Mouse (Mus musculus) ES-Bruce4 (cell line): ENCODE results near the gene Slc25a31. TPM values are rescaled to one million over a fixed set of nuclear protein-coding genes. Genes with fewer than 3 reads are reported as not detected.

ENCODE experiments used
- H3K27ac ChIP-seq: 2 replicates; pipeline ENCODE4 v1.5.1; 2012; ENCODE audit warnings: low read length, inconsistent platforms; ENCODE audit not compliant: insufficient read depth
- H3K27me3 ChIP-seq: 2 replicates; pipeline ENCODE4 v1.6.1; 2012; ENCODE audit warnings: mild to moderate bottlenecking, low read length, inconsistent platforms; ENCODE audit not compliant: control insufficient read depth, poor library complexity, insufficient read depth, severe bottlenecking
- H3K36me3 ChIP-seq: 2 replicates; pipeline ENCODE4 v1.6.1; 2012; ENCODE audit warnings: inconsistent platforms, mild to moderate bottlenecking, low read length, moderate library complexity; ENCODE audit not compliant: control insufficient read depth, poor library complexity, insufficient read depth, severe bottlenecking
- H3K4me1 ChIP-seq: one replicate; pipeline ENCODE4 v1.8.1; 2011; ENCODE audit warnings: low read length; ENCODE audit not compliant: control insufficient read depth, insufficient read depth
- H3K4me3 ChIP-seq: 2 replicates; pipeline ENCODE4 v1.5.1; 2011; ENCODE audit warnings: low read depth, mild to moderate bottlenecking, low read length
- H3K9ac ChIP-seq: 2 replicates; pipeline ENCODE4 v1.6.1; 2012; ENCODE audit warnings: low read depth, mild to moderate bottlenecking, inconsistent platforms; ENCODE audit not compliant: poor library complexity, severe bottlenecking
- H3K9me3 ChIP-seq: replicated peaks from 2 replicates; pipeline ENCODE4 v1.6.1; 2012; ENCODE audit warnings: mild to moderate bottlenecking, low read length, inconsistent platforms; ENCODE audit not compliant: control insufficient read depth, poor library complexity, insufficient read depth, severe bottlenecking
- CTCF ChIP-seq: IDR thresholded peaks from one replicate; pipeline ENCODE4 v1.8.1; 2011; ENCODE audit warnings: low read depth, low read length
- EP300 ChIP-seq: IDR thresholded peaks from 2 replicates; pipeline ENCODE4 v1.6.1; 2011; ENCODE audit warnings: low read depth, low read length; ENCODE audit not compliant: insufficient read depth
- POLR2A ChIP-seq: IDR thresholded peaks from one replicate; pipeline ENCODE4 v1.8.1; 2011; ENCODE audit warnings: low read length; ENCODE audit not compliant: insufficient read depth
- polyA plus RNA-seq: library from polyadenylated mRNA; stranded (reverse); fragments of >200 nt; gene quantifications from 2 replicates; pipeline ENCODE4 v1.2.4, GENCODE M21; 2011; ENCODE audit warnings: low read depth; ENCODE audit not compliant: missing spikeins, insufficient read depth, insufficient read length

Gene Slc25a31
- polyA plus RNA-seq, 1 experiment, result not detected

- Histone ChIP-seq H3K4me1 (no peaks in the 10 kb centered on the region), H3K9ac (no peak overlapping the region), H3K4me3 (no peak overlapping the region), H3K27me3 (no peaks in the 10 kb centered on the region), H3K27ac (no peak overlapping the region), H3K36me3 (no peaks in the 10 kb centered on the region), H3K9me3 (no peaks in the 10 kb centered on the region)
- TF ChIP-seq POLR2A, result no peak
- no peak for TF ChIP-seq EP300
- no peak for TF ChIP-seq CTCF
Observed at GRCm38 (mm10) chr3:40698834-40699233, 9.8 kb upstream of the Slc25a31 start.

DNA sequence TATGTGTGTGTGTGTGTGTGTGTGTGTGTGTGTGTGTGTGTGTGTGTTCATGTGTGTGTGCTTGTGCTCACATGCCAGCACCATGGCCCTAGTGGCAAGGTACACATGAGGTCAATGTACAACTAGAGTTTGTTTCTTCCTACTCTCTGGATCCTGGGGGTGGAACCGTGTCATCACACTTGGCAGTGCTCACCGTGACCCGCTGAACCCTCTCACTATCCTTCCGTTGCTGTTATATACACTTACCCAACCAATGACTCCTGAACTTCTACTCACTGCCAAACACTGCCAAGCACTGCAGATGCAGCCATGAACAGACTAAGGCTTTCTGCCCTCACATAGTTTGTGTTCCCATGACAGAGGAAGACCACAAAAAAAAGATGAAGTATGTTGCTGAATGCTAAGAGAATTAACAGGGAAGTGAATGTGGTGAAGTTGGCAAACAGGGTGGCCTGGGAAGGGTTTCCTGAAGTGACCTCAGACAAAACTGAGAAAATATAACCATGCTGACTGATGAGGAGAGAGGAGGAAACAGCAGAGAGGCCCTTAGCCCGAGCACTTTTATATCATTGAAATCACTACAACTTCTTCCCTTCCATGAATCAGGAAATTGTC, 3.7 kb upstream of the Slc25a31 start:
- TF ChIP-seq POLR2A, result no peak
- no peak for TF ChIP-seq CTCF
- TF ChIP-seq EP300, result no peak
- Histone ChIP-seq H3K27ac (no peak overlapping the region), H3K4me3 (no peak overlapping the region), H3K9me3 (0 out of 2 replicates have a peak, but pooled peaks cover 4% of the 10 kb centered on the region), H3K4me1 (no peaks in the 10 kb centered on the region), H3K36me3 (no peaks in the 10 kb centered on the region), H3K9ac (no peak overlapping the region), H3K27me3 (peaks cover 5% of the 10 kb centered on the region)

- no peaks in the 10 kb centered on the region for H3K9me3 ChIP-seq
- H3K4me3 ChIP-seq, result no peak overlapping the region
- no peaks in the 10 kb centered on the region; the same call in 1 of the 2 replicates for H3K27me3 ChIP-seq
- TF ChIP-seq POLR2A (no peak), CTCF (no peak), EP300 (no peak)
- H3K9ac ChIP-seq, result no peak overlapping the region
- H3K36me3 ChIP-seq, result no peaks in the 10 kb centered on the region
- no peak overlapping the region for H3K27ac ChIP-seq
- H3K4me1 ChIP-seq, result no peaks in the 10 kb centered on the region
Observed at GRCm38 (mm10) chr3:40716056-40716455, 7.4 kb downstream of the Slc25a31 start.

DNA sequence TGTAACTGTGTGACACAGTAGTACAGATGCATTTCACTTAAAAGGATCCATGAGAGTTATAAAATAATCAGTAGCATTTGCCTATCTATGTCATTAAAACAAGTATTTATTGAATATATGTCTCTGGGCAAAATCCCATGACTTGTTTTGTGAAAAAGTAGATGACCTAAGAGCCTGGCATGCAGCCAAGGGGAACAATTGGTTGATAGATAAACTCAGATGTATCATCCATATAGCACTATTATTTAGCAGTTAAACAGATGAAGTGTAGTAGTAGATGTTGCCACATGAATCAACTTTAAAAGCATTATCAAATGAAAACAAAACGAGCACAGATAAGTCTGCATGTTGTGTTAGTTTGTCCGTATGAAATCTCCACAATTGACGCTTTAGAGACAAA, 10.4 kb downstream of the Slc25a31 start:
- H3K27ac ChIP-seq, result no peak overlapping the region
- H3K4me3 ChIP-seq, result no peak overlapping the region
- no peaks in the 10 kb centered on the region for H3K9me3 ChIP-seq
- no peaks in the 10 kb centered on the region; the same call in 1 of the 2 replicates for H3K27me3 ChIP-seq
- TF ChIP-seq EP300 (no peak), POLR2A (no peak), CTCF (no peak)
- H3K9ac ChIP-seq, result no peak overlapping the region
- H3K4me1 ChIP-seq, result no peaks in the 10 kb centered on the region
- no peaks in the 10 kb centered on the region for H3K36me3 ChIP-seq

DNA sequence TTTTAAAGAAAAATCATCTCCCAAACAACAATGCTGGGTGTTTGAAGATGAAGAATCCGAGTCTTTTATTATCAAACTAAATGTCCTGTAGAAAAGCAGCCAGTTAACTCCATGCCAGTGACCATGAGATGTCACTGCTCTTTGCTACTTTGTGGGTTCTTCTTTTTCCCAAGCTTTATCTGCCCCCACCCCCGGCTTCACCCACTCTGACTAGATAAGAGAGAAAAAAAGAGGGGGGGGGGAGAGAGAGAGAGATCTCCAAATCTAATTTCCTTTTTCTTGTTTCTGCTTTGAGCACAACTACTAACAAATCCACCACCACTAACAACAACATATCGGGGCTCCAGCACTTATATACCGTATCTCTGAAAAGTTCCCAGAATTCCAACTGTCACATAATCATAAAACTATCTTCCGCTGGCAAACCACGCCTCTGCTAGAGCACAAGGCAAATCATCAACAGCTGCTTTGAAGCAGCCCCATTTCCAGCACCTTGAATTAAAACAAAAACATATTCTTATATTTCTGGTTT, 29.8 kb downstream of the Slc25a31 start:
- no peak overlapping the region for H3K9ac ChIP-seq
- H3K27me3 ChIP-seq, result peaks cover 1% of the 10 kb centered on the region
- no peaks in the 10 kb centered on the region for H3K4me1 ChIP-seq
- no peak for TF ChIP-seq EP300
- no peak for TF ChIP-seq CTCF
- no peak for TF ChIP-seq POLR2A
- H3K36me3 ChIP-seq, result no peaks in the 10 kb centered on the region
- H3K27ac ChIP-seq, result no peak overlapping the region
- no peak overlapping the region for H3K4me3 ChIP-seq
- no peaks in the 10 kb centered on the region for H3K9me3 ChIP-seq

- Histone ChIP-seq H3K4me3 (peak within 1 kb of the TSS; percentile 72), H3K4me1 (no peaks in the 10 kb centered on the region), H3K9me3 (no peaks in the 10 kb centered on the region), H3K27ac (no peak within 1 kb of the TSS), H3K9ac (peak within 1 kb of the TSS; percentile 49), H3K27me3 (no peaks in the 10 kb centered on the region; the same call in 1 of the 2 replicates), H3K36me3 (no peaks in the 10 kb centered on the region)
- TF ChIP-seq CTCF, result no peak
Observed at GRCm38 (mm10) chr3:40744024-40744835, 35.6 kb downstream of the Slc25a31 start, which contains the start of gene Hspa4l. Gene Hspa4l (plus strand): TSS chr3:40744495.
